Mouse (Mus musculus): Measurements from ENCODE around the gene Serpina3g. TPM values are rescaled to one million over a fixed set of nuclear protein-coding genes. Genes with fewer than 3 reads are reported as not detected.
"Not testable (repeated sequence)": the region's sequence is repeated elsewhere in the genome, so short reads cannot be mapped to it uniquely, and the experiment has no call there.

The Serpina3g gene
- polyA plus RNA-seq, 1 experiment from 2014 or later: 0.36 TPM

DNA sequence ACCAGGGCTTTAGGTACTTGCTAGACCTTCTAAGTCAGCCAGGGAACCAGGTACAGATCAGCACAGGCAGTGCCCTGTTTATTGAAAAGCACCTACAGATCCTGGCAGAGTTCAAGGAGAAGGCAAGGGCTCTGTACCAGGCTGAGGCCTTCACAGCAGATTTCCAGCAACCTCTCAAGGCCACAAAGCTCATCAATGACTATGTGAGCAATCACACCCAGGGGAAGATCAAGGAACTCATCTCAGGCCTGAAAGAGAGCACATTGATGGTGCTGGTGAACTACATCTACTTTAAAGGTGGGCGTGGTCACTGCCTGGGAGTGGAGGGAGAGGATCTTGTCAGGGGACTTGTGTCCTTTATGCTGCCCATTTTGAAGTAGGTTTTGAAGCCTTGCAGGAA is 2.0 kb downstream of the Serpina3g start:
- ATAC-seq; H3K27ac ChIP-seq; H3K27me3 ChIP-seq; H3K4me3 ChIP-seq (replicated peaks); H3K36me3 ChIP-seq; H3K4me1 ChIP-seq (replicated peaks); H3K9me3 ChIP-seq; H3K9ac ChIP-seq (replicated peaks); H3K4me2 ChIP-seq (replicated peaks): not testable (repeated sequence)
- 90% methylated on average over 1 of the region's 1 CpGs for WGBS

DNA sequence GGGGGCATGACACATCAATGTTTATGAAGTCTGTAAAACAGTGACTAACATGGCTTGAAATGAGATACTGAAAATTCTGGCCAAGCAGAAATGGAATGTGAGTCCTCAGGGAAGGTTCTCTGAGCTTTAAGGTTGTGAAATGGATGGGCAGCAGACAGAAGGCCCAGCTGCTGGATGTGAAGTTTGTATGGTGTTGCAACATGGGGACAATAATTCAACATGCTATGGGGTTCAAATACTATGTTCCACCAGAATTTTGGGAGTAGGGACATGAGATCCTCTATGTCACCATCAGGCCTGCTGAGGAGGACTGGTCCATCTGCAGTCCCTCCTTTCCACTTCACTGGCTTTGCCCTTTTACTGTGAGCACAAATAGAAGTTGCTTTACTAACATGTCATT is 7.3 kb downstream of the Serpina3g start:
- no peak overlapping the region for H3K9ac ChIP-seq (replicated peaks)
- H3K4me3 ChIP-seq (replicated peaks): no peak overlapping the region
- peaks cover 16% of the 10 kb centered on the region for H3K4me1 ChIP-seq (replicated peaks)
- H3K27ac ChIP-seq: no peak overlapping the region
- no peaks in the 10 kb centered on the region for H3K36me3 ChIP-seq
- no peak for ATAC-seq
- H3K4me2 ChIP-seq (replicated peaks): no peak overlapping the region
- H3K9me3 ChIP-seq: no peaks in the 10 kb centered on the region
- no peaks in the 10 kb centered on the region for H3K27me3 ChIP-seq

DNA sequence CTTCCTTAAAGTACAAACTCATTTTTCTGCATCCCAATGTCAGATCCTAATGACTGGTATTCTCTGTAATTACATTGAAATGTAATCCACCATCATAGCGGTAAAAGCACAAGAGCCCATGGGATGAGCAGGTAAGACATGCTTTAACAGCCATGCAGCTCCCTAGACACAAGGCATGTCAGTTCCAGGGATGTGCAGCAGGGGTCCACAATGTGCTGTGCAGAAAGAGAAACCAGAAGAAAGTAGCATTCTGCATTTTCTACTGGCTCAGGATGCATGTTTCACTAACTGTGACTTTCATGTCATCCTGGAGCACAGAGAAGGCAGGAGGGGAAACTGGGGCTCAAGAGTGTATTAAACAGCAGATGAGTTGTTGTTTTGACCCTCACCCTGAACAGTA is 9.0 kb downstream of the Serpina3g start:
- H3K4me1 ChIP-seq (replicated peaks): peaks cover 18% of the 10 kb centered on the region
- no peak overlapping the region for H3K4me3 ChIP-seq (replicated peaks)
- H3K9ac ChIP-seq (replicated peaks): no peak overlapping the region
- no peaks in the 10 kb centered on the region for H3K9me3 ChIP-seq
- H3K36me3 ChIP-seq: no peaks in the 10 kb centered on the region
- WGBS: 82% methylated on average over 1 of the region's 1 CpGs
- no peak overlapping the region for H3K27ac ChIP-seq
- ATAC-seq: no peak
- H3K4me2 ChIP-seq (replicated peaks): no peak overlapping the region
- no peaks in the 10 kb centered on the region for H3K27me3 ChIP-seq

DNA sequence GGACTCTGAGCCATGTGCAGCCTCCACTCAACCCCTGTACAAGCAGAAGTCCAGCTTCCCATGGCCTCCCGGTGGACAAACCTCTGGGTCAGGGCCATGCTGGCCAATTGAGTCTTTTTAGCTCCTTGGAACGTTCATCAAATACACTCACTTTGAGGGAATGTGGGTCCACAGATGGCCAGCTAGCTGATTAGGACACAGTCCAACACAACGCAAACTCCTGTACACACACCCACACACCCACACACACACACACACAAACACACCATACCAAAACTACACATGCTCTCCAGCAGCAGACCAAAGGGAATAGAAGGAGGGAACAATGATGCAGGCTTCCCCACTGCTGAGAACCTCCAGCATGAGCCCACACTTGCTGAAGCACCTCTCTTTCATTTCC is 9.6 kb downstream of the Serpina3g start:
- H3K9ac ChIP-seq (replicated peaks): no peak overlapping the region
- no peaks in the 10 kb centered on the region for H3K27me3 ChIP-seq
- H3K36me3 ChIP-seq: no peaks in the 10 kb centered on the region
- H3K4me1 ChIP-seq (replicated peaks): peaks cover 18% of the 10 kb centered on the region
- no peak overlapping the region for H3K4me3 ChIP-seq (replicated peaks)
- WGBS: 77% methylated on average over 3 of the region's 3 CpGs
- ATAC-seq: no peak
- no peaks in the 10 kb centered on the region for H3K9me3 ChIP-seq
- no peak overlapping the region for H3K27ac ChIP-seq
- no peak overlapping the region for H3K4me2 ChIP-seq (replicated peaks)

DNA sequence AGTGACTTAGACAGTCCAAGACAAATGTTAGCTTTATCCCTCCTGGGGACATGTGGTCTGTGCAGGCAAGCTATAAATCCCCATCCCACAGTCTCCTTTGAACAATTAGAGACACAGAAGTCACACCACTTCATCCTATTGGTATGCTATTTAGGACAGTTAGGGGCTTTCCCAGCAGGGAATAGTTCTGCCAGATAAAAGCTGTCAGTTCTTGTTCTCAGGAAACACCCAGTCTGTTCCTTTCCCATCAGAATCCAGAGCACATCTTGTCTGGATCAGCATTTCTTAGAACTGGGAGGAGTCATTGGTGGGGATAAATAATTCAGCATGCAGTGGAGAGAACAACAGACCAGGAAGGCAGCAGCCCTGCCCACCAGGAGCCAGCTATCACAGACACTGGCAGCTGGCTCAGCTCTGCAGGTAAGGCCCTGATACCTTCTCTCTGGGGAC is 11.5 kb downstream of the Serpina3g start:
- H3K4me2 ChIP-seq (replicated peaks): no peak overlapping the region
- H3K9ac ChIP-seq (replicated peaks): no peak overlapping the region
- H3K4me3 ChIP-seq (replicated peaks): no peak overlapping the region
- no peaks in the 10 kb centered on the region for H3K9me3 ChIP-seq
- peak overlapping the region; percentile 37; the same call in 1 of the 2 replicates for H3K27ac ChIP-seq
- ATAC-seq: peak; percentile 81
- peaks cover 18% of the 10 kb centered on the region for H3K4me1 ChIP-seq (replicated peaks)
- no peaks in the 10 kb centered on the region for H3K27me3 ChIP-seq
- H3K36me3 ChIP-seq: no peaks in the 10 kb centered on the region

DNA sequence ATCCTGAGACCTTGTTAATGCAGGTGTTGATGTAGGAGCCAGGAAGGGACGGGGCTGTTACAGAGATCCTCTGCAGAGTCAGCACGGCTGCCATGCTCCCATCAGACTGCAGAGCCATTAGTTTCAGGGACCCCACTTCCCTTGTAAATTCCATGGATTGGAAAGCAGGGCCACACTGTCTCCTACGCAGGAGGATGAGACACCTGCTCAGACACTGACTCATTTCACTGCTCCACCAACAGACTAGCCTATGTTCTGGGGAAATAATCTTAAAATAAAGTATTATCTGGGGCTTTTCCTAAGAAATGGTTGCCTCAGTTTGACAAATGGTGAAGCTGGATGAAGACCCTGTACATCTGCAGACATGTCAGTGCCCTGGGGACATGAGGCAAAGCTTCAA is 12.2 kb downstream of the Serpina3g start:
- Histone ChIP-seq H3K27me3 (no peaks in the 10 kb centered on the region), H3K9me3 (no peaks in the 10 kb centered on the region), H3K27ac (no peak overlapping the region), H3K4me1 (replicated peaks) (peaks cover 18% of the 10 kb centered on the region), H3K4me3 (replicated peaks) (no peak overlapping the region), H3K36me3 (no peaks in the 10 kb centered on the region), H3K9ac (replicated peaks) (no peak overlapping the region), H3K4me2 (replicated peaks) (no peak overlapping the region)
- WGBS: 80% methylated on average over 3 of the region's 3 CpGs
- 0 out of 2 replicates have a peak, but pooled peaks have one; percentile 5 for ATAC-seq

DNA sequence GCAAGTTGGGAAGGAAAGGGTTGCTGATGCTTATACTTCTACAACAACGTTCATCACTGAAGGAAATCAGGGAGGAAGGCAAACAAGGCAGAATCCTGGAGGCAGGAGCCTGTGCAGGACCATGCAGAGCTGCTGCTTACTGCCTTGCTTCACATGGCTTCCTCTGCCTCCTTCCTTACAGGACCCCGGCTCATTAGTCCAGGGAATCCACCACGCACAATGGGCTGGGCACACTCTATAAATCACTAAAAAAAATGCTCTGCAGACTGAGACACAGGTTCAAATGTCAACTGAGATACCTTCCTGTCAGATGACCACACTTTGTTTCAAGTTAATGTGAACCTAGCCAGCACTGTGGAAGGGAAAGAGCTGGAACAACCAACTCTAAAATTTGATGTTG is 25.0 kb downstream of the Serpina3g start:
- no peaks in the 10 kb centered on the region for H3K27me3 ChIP-seq
- H3K4me2 ChIP-seq (replicated peaks): no peak overlapping the region
- H3K9ac ChIP-seq (replicated peaks): no peak overlapping the region
- H3K36me3 ChIP-seq: no peaks in the 10 kb centered on the region
- H3K4me1 ChIP-seq (replicated peaks): peaks cover 6% of the 10 kb centered on the region; the same call in 1 of the 2 replicates
- no peak overlapping the region for H3K4me3 ChIP-seq (replicated peaks)
- no peaks in the 10 kb centered on the region for H3K9me3 ChIP-seq
- ATAC-seq: no peak
- WGBS: 75% methylated on average over 3 of the region's 3 CpGs
- no peak overlapping the region for H3K27ac ChIP-seq

DNA sequence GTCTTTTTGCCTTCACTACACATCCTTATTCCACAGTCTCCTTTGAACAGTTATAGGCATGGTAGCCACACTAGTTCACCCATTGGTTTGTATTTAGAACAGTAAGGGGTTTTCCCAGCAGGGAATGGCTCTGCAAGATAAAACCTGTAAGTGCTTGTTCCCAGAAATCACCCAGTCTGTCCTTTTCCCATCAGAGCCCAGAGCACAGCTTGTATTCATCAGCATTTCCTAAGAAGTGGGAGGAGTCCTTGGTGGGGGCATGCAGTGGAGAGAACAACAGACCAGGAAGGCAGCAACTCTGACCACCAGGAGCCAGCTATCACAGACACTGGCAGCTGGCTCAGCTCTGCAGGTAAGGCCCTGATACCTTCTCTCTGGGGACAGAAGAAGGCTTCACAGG is 26.8 kb downstream of the Serpina3g start, which contains the start of gene Serpina3i:
Gene Serpina3i, plus strand, starts transcription at position 260 of the 400 bp plus-strand sequence.
- H3K36me3 ChIP-seq: no peaks in the 10 kb centered on the region
- no peaks in the 10 kb centered on the region for H3K9me3 ChIP-seq
- no peaks in the 10 kb centered on the region for H3K27me3 ChIP-seq
- H3K9ac ChIP-seq (replicated peaks): no peak within 1 kb of the TSS
- ATAC-seq: no peak
- no peak within 1 kb of the TSS for H3K4me3 ChIP-seq (replicated peaks)
- H3K4me1 ChIP-seq (replicated peaks): peaks cover 6% of the 10 kb centered on the region; the same call in 1 of the 2 replicates
- no peak within 1 kb of the TSS for H3K4me2 ChIP-seq (replicated peaks)
- no peak within 1 kb of the TSS for H3K27ac ChIP-seq

DNA sequence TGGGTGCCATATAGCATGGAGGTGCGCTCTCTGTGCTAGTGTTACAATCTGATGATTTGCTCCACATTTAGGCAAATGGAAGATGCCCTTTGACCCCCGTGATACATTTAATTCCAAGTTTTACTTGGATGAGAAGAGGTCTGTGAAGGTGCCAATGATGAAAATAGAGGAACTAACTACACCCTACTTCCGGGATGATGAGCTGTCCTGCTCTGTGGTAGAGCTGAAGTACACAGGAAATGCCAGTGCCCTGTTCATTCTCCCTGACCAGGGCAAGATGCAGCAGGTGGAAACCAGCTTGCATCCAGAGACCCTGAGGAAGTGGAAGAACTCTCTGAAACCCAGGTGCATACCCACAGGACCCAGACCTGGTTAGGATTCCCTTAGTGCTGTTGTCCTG is 30.3 kb downstream of the Serpina3g start:
- no peak overlapping the region for H3K27ac ChIP-seq
- H3K4me2 ChIP-seq (replicated peaks): no peak overlapping the region
- no peaks in the 10 kb centered on the region for H3K27me3 ChIP-seq
- H3K36me3 ChIP-seq: no peaks in the 10 kb centered on the region
- no peak overlapping the region for H3K4me3 ChIP-seq (replicated peaks)
- H3K9me3 ChIP-seq: no peaks in the 10 kb centered on the region
- H3K9ac ChIP-seq (replicated peaks): no peak overlapping the region
- WGBS: 85% methylated on average over 3 of the region's 3 CpGs
- H3K4me1 ChIP-seq (replicated peaks): 0 out of 2 replicates have a peak, but pooled peaks cover 4% of the 10 kb centered on the region
- ATAC-seq: no peak

DNA sequence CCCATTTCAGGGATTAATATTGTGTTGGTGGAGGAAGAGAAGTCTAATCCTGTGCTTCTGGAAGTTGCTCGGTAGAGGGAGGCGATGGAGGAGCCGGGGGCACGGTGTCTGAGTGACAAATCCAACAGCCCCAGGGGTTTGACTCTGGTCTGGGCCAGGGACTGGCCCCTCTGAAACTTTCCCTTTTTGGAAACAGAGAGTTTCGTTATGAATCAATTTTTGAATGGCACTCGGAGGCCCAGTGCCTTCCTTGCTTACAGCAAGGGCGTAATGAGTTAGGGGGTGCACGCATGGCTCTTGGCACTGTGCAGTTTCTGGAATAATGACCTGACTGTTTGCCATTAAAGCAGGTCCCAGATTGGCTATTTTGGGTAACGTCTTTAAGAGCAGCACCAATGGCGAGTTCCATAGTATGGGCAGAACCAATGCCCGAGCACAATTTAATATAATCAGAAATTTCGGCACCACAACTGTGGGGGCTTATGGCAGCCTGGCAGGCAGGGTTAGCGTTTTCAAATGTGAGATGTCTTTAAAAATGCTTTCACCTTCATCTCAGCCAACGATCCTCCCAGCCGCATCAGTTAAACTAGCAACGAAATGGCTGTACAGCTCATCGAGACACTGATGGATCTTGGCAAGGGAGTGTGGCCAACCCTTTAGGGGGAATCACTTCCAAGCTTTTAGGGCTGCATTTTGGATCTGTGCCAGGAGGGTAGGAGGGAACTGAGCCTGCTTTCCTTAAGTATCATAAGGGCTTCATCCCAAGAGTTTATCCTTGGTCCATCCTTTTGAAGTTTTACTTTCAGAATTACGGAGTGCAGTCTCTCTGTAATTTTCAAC is 42.4 kb downstream of the Serpina3g start:
- no peaks in the 10 kb centered on the region for H3K27me3 ChIP-seq
- H3K4me2 ChIP-seq (replicated peaks): no peak overlapping the region
- H3K4me3 ChIP-seq (replicated peaks): no peak overlapping the region
- H3K27ac ChIP-seq: no peak overlapping the region
- ATAC-seq: peak; percentile 62
- H3K4me1 ChIP-seq (replicated peaks): peaks cover 7% of the 10 kb centered on the region; the same call in 1 of the 2 replicates
- WGBS: 82% methylated on average over 18 of the region's 18 CpGs
- H3K9me3 ChIP-seq: no peaks in the 10 kb centered on the region
- H3K36me3 ChIP-seq: no peaks in the 10 kb centered on the region
- H3K9ac ChIP-seq (replicated peaks): no peak overlapping the region

DNA sequence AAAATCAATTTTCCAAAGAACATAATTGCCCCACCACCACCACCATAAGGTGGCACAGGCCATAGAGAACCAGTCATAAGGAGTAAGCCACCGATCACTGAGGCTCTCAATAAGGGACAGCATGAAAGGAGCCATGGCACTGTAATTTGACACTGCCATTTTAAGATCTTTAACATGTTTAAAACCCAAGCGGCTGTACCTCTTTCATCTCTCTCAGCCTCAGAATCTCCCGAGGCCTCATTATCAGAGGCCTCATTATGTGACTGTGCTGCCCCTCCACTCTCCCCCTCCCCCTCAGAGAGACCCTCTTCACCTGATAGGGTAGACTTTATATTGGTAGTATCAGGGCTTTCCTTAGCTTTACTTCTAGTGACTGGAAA is 43.0 kb downstream of the Serpina3g start:
- Histone ChIP-seq H3K4me3 (replicated peaks) (no peak overlapping the region), H3K36me3 (no peaks in the 10 kb centered on the region), H3K9me3 (no peaks in the 10 kb centered on the region), H3K27ac (no peak overlapping the region), H3K27me3 (no peaks in the 10 kb centered on the region), H3K4me2 (replicated peaks) (no peak overlapping the region), H3K9ac (replicated peaks) (no peak overlapping the region), H3K4me1 (replicated peaks) (peaks cover 7% of the 10 kb centered on the region; the same call in 1 of the 2 replicates)
- ATAC-seq: peak; percentile 81
- 14% methylated on average over 3 of the region's 3 CpGs for WGBS

DNA sequence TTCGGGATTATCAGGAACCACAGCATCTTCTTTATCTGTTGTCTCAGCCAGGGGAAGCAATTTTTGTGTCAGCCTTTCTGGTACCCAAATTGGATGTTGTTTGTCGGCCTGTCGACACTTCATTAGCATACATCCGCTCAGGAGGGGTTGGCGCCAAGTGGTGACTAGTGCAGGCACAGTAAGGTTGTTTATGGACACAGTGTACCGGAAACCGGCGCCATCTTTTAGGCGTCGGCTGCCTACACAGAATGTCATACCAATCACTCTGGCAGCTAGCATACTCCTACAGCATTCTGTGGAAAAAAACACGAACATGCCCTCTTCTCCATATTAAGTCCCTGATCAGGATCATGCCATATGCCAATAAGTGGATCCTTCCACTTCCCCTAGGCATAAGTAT is 47.3 kb downstream of the Serpina3g start:
- Histone ChIP-seq H3K4me1 (replicated peaks) (peaks cover 7% of the 10 kb centered on the region; the same call in 1 of the 2 replicates), H3K9ac (replicated peaks) (no peak overlapping the region), H3K27ac (no peak overlapping the region), H3K4me3 (replicated peaks) (no peak overlapping the region), H3K36me3 (no peaks in the 10 kb centered on the region), H3K27me3 (no peaks in the 10 kb centered on the region), H3K9me3 (no peaks in the 10 kb centered on the region), H3K4me2 (replicated peaks) (no peak overlapping the region)
- ATAC-seq: no peak
- 93% methylated on average over 11 of the region's 11 CpGs for WGBS

DNA sequence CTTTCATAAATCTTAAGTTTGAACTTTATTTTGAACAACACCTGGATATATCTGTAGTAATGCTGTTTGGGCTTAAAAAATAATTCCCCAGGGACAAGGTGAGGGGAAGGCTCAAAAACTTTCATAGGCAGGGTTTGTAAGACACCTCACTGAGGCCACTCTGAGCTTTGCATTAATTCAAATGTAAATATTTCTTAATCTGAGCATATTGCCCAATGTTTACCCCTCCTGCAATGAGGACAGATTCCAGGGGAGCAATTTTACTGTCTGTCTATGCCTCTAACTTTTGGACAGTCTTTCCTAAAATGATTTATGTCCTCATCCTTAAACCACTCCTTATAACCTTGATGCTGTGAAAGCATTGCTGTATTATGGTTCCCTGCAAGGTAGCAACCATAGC is 52.3 kb downstream of the Serpina3g start:
- no peak overlapping the region for H3K4me3 ChIP-seq (replicated peaks)
- H3K4me1 ChIP-seq (replicated peaks): no peaks in the 10 kb centered on the region
- ATAC-seq: no peak
- no peak overlapping the region for H3K4me2 ChIP-seq (replicated peaks)
- no peaks in the 10 kb centered on the region for H3K9me3 ChIP-seq
- no peaks in the 10 kb centered on the region for H3K27me3 ChIP-seq
- H3K36me3 ChIP-seq: no peaks in the 10 kb centered on the region
- H3K27ac ChIP-seq: no peak overlapping the region
- H3K9ac ChIP-seq (replicated peaks): no peak overlapping the region

All from midbrain, embryonic 13.5 days (tissue).